Comparison of ENCODE assay signal across 19 mouse cellular contexts in genomic region chr5:123851398-123851797, GRCm38 (mm10). TPM values are rescaled to one million over a fixed set of nuclear protein-coding genes. Genes with fewer than 3 reads are reported as not detected.
DNase-seq lines count a peak whose midpoint lies in the region; ATAC-seq lines count a peak whose summit lies in the region.
"Had no signal": no experiment of that assay in that cellular context is flagged by ENCODE, and none has a peak within 500 bp of the region (broad histone marks: within the 10 kb centered on the region; RNA-seq: fewer than 3 reads in every experiment).

No protein-coding gene starts in this region.

- H3K27ac ChIP-seq in midbrain, embryonic 16.5 days (ENCODE audit: low read length): no peak overlapping the region
- H3K27ac ChIP-seq in midbrain, embryonic 11.5 days (ENCODE audit: low read depth, low read length): no peak overlapping the region
- no peak overlapping the region for H3K27ac ChIP-seq in kidney, embryonic 16.5 days (ENCODE audit: low read length)
- no peak overlapping the region for H3K27ac ChIP-seq in heart, embryonic 11.5 days (ENCODE audit: low read depth, low read length)
- H3K27ac ChIP-seq: embryonic facial prominence, embryonic 15.5 days; hindbrain, postnatal 0 days; liver, embryonic 13.5 days; stomach, embryonic 15.5 days had no signal

- no peaks in the 10 kb centered on the region for H3K4me1 ChIP-seq in midbrain, embryonic 16.5 days (ENCODE audit: control insufficient read depth, insufficient read depth, low read length)
- no peaks in the 10 kb centered on the region for H3K4me1 ChIP-seq in midbrain, embryonic 11.5 days (ENCODE audit: control insufficient read depth, insufficient read depth, low read length)
- H3K4me1 ChIP-seq in kidney, embryonic 16.5 days (ENCODE audit: insufficient read depth, low read length): no peaks in the 10 kb centered on the region; the same call in 1 of the 2 replicates
- no peaks in the 10 kb centered on the region for H3K4me1 ChIP-seq in heart, embryonic 11.5 days (ENCODE audit: control insufficient read depth, insufficient read depth, low read length)
- H3K4me1 ChIP-seq: embryonic facial prominence, embryonic 15.5 days had no signal

- H3K4me2 ChIP-seq in midbrain, embryonic 16.5 days (ENCODE audit: low read length): no peak overlapping the region
- no peak overlapping the region for H3K4me2 ChIP-seq in midbrain, embryonic 11.5 days
- H3K4me2 ChIP-seq in kidney, embryonic 16.5 days (replicated peaks; ENCODE audit: low read depth, low read length): no peak overlapping the region
- H3K4me2 ChIP-seq in heart, embryonic 11.5 days: no peak overlapping the region
- H3K4me2 ChIP-seq: embryonic facial prominence, embryonic 15.5 days; liver, embryonic 13.5 days; stomach, embryonic 15.5 days had no signal

- 0 out of 2 replicates have a peak overlapping the region, but pooled peaks have one; percentile 6 for H3K9ac ChIP-seq in midbrain, embryonic 16.5 days (ENCODE audit: low read depth, low read length)
- H3K9ac ChIP-seq in midbrain, embryonic 11.5 days (ENCODE audit: low read length): no peak overlapping the region
- no peak overlapping the region for H3K9ac ChIP-seq in kidney, embryonic 16.5 days (replicated peaks; ENCODE audit: low read length)
- H3K9ac ChIP-seq in heart, embryonic 11.5 days (ENCODE audit: low read depth, low read length): no peak overlapping the region
- H3K9ac ChIP-seq: embryonic facial prominence, embryonic 15.5 days; liver, embryonic 13.5 days; stomach, embryonic 15.5 days had no signal

- no peak for ATAC-seq in midbrain, embryonic 16.5 days
- ATAC-seq in midbrain, embryonic 11.5 days (ENCODE audit: low FRiP score): no peak
- ATAC-seq in kidney, embryonic 16.5 days (ENCODE audit: low FRiP score, low TSS enrichment): peak; percentile 46; the same call in 1 of the 2 replicates
- ATAC-seq in monocyte, adult 5-6 weeks (replicated peaks; ENCODE audit: insufficient number of reproducible peaks, low FRiP score, low TSS enrichment, poor library complexity, severe bottlenecking): no peak
- no peak for ATAC-seq in heart, embryonic 11.5 days (replicated peaks; ENCODE audit: insufficient number of reproducible peaks, low FRiP score, low TSS enrichment)
- ATAC-seq: forebrain, embryonic 14.5 days; hindbrain, postnatal 0 days; Patski had no signal

- WGBS in midbrain, embryonic 16.5 days: 75% methylated on average over 2 of the region's 2 CpGs
- 79% methylated on average over 2 of the region's 2 CpGs for WGBS in midbrain, embryonic 11.5 days
- 11% methylated on average over 2 of the region's 2 CpGs for WGBS in kidney, embryonic 16.5 days
- 28% methylated on average over 2 of the region's 2 CpGs for WGBS in heart, embryonic 11.5 days (ENCODE audit: insufficient replicate concordance)

- no peaks in the 10 kb centered on the region for H3K27me3 ChIP-seq in midbrain, embryonic 16.5 days (ENCODE audit: control insufficient read depth, insufficient read depth, low read depth, low read length)
- no peaks in the 10 kb centered on the region for H3K27me3 ChIP-seq in midbrain, embryonic 11.5 days (ENCODE audit: control insufficient read depth, insufficient read depth, low read length)
- H3K27me3 ChIP-seq in kidney, embryonic 16.5 days (ENCODE audit: insufficient read depth, low read length): no peaks in the 10 kb centered on the region
- H3K27me3 ChIP-seq in heart, embryonic 11.5 days (ENCODE audit: control insufficient read depth, insufficient read depth, low read length): 0 out of 2 replicates have a peak, but pooled peaks cover 3% of the 10 kb centered on the region
- H3K27me3 ChIP-seq: embryonic facial prominence, embryonic 15.5 days; Patski; stomach, embryonic 15.5 days had no signal

- no peak overlapping the region for H3K4me3 ChIP-seq in midbrain, embryonic 16.5 days (ENCODE audit: low read depth, low read length)
- H3K4me3 ChIP-seq in midbrain, embryonic 11.5 days (ENCODE audit: low read depth, low read length): no peak overlapping the region
- no peak overlapping the region for H3K4me3 ChIP-seq in kidney, embryonic 16.5 days (ENCODE audit: low read length)
- no peak overlapping the region for H3K4me3 ChIP-seq in heart, embryonic 11.5 days (ENCODE audit: low read depth, low read length)
- H3K4me3 ChIP-seq: embryonic facial prominence, embryonic 15.5 days; liver, embryonic 13.5 days; stomach, embryonic 15.5 days had no signal

- no peaks in the 10 kb centered on the region for H3K9me3 ChIP-seq in midbrain, embryonic 16.5 days (replicated peaks; ENCODE audit: control insufficient read depth, low read length, poor library complexity, severe bottlenecking)
- H3K9me3 ChIP-seq in midbrain, embryonic 11.5 days (ENCODE audit: control insufficient read depth, low read length): no peaks in the 10 kb centered on the region
- H3K9me3 ChIP-seq in kidney, embryonic 16.5 days (ENCODE audit: low read length): no peaks in the 10 kb centered on the region
- H3K9me3 ChIP-seq in heart, embryonic 11.5 days (replicated peaks; ENCODE audit: control insufficient read depth, low read length): no peaks in the 10 kb centered on the region
- H3K9me3 ChIP-seq: embryonic facial prominence, embryonic 15.5 days; liver, embryonic 13.5 days; stomach, embryonic 15.5 days had no signal

- DNase-seq in midbrain, embryonic 11.5 days (ENCODE audit: low spot score, missing footprints): no peak
- peak; percentile 43 to 55 for DNase-seq in natural killer cell, adult 2 months (ENCODE audit: low spot score in 2 of 2)
- DNase-seq in retina, postnatal 1 day: no peak
- DNase-seq: adrenal gland, adult 8-10 months; cerebellum, postnatal 14 days; gastrocnemius, postnatal 10 days; left cerebral cortex, postnatal 4 days; liver, embryonic 13.5 days; lung, postnatal 36 days had no signal

- H3K36me3 ChIP-seq in midbrain, embryonic 16.5 days (ENCODE audit: control insufficient read depth, insufficient read depth, low read length): no peaks in the 10 kb centered on the region
- no peaks in the 10 kb centered on the region for H3K36me3 ChIP-seq in midbrain, embryonic 11.5 days (ENCODE audit: control insufficient read depth, insufficient read depth, low read length)
- no peaks in the 10 kb centered on the region for H3K36me3 ChIP-seq in kidney, embryonic 16.5 days (ENCODE audit: insufficient read depth, low read length)
- no peaks in the 10 kb centered on the region for H3K36me3 ChIP-seq in heart, embryonic 11.5 days (ENCODE audit: control insufficient read depth, insufficient read depth, low read length)
- H3K36me3 ChIP-seq: embryonic facial prominence, embryonic 15.5 days; liver, embryonic 13.5 days; stomach, embryonic 15.5 days had no signal

RNA-seq across cellular contexts. Expression of gene Hcar2, which starts 13.9 kb away (rescaled TPM):
- not detected in 2 replicates for polyA plus RNA-seq in midbrain, embryonic 16.5 days (2015; fragmentation: Nextera tagmentation; extraction: Ambion mirVana)
- polyA plus RNA-seq in midbrain, embryonic 11.5 days (2014; fragmentation: Nextera tagmentation; extraction: Ambion mirVana): not detected in 2 replicates
- polyA plus RNA-seq in kidney, embryonic 16.5 days (2015; fragmentation: Nextera tagmentation; extraction: Ambion mirVana): not detected in 2 replicates
- total RNA-seq in monocyte, adult 5-6 weeks (2017): 9.9 to 15.4 TPM (median 9.9 TPM) in 3 replicates
- not detected in 2 replicates for polyA plus RNA-seq in heart, embryonic 11.5 days (2014; fragmentation: Nextera tagmentation; extraction: Ambion mirVana)
- total RNA-seq: hindbrain, postnatal 0 days; left cerebral cortex, postnatal 4 days had no signal
- polyA plus RNA-seq: forebrain, embryonic 14.5 days; heart, embryonic 16.5 days; hindbrain, postnatal 0 days; Patski had no signal

RNA-seq across cellular contexts. Expression of gene Hcar1, which starts 28.4 kb away (rescaled TPM):
- polyA plus RNA-seq in midbrain, embryonic 16.5 days (2015; fragmentation: Nextera tagmentation; extraction: Ambion mirVana): 0.55 and 0.62 TPM in 2 replicates
- 0.28 TPM in 1 of 2 replicates, not detected in the other for polyA plus RNA-seq in midbrain, embryonic 11.5 days (2014; fragmentation: Nextera tagmentation; extraction: Ambion mirVana)
- polyA plus RNA-seq in kidney, embryonic 16.5 days (2015; fragmentation: Nextera tagmentation; extraction: Ambion mirVana): 3.0 and 3.2 TPM in 2 replicates
- total RNA-seq in monocyte, adult 5-6 weeks (2017): not detected in 3 replicates
- 0.06 TPM in 1 of 2 replicates, not detected in the other for polyA plus RNA-seq in heart, embryonic 11.5 days (2014; fragmentation: Nextera tagmentation; extraction: Ambion mirVana)
- polyA plus RNA-seq: Patski had no signal

RNA-seq across cellular contexts. Expression of gene Denr, which starts 55.6 kb away (rescaled TPM):
- 122 and 130 TPM in 2 replicates for polyA plus RNA-seq in midbrain, embryonic 16.5 days (2015; fragmentation: Nextera tagmentation; extraction: Ambion mirVana)
- polyA plus RNA-seq in midbrain, embryonic 11.5 days (2014; fragmentation: Nextera tagmentation; extraction: Ambion mirVana): 176 and 179 TPM in 2 replicates
- 107 and 124 TPM in 2 replicates for polyA plus RNA-seq in kidney, embryonic 16.5 days (2015; fragmentation: Nextera tagmentation; extraction: Ambion mirVana)
- total RNA-seq in monocyte, adult 5-6 weeks (2017): 29.5 to 40.2 TPM (median 34.4 TPM) in 3 replicates
- 104 and 110 TPM in 2 replicates for polyA plus RNA-seq in heart, embryonic 11.5 days (2014; fragmentation: Nextera tagmentation; extraction: Ambion mirVana)

Comparison
In these comparisons a context has a peak if more than half of its experiments do, and no peak if none do; other contexts are left out.
1. DNase-seq: peak in natural killer cell, adult 2 months (2 of 2); none in midbrain, embryonic 11.5 days (single experiment) and retina, postnatal 1 day (single experiment).